Mouse (Mus musculus): Measurements from ENCODE around the gene Ppil1.
"Not testable (repeated sequence)": the region's sequence is repeated elsewhere in the genome, so short reads cannot be mapped to it uniquely, and the experiment has no call there.

Ppil1 gene

DNA sequence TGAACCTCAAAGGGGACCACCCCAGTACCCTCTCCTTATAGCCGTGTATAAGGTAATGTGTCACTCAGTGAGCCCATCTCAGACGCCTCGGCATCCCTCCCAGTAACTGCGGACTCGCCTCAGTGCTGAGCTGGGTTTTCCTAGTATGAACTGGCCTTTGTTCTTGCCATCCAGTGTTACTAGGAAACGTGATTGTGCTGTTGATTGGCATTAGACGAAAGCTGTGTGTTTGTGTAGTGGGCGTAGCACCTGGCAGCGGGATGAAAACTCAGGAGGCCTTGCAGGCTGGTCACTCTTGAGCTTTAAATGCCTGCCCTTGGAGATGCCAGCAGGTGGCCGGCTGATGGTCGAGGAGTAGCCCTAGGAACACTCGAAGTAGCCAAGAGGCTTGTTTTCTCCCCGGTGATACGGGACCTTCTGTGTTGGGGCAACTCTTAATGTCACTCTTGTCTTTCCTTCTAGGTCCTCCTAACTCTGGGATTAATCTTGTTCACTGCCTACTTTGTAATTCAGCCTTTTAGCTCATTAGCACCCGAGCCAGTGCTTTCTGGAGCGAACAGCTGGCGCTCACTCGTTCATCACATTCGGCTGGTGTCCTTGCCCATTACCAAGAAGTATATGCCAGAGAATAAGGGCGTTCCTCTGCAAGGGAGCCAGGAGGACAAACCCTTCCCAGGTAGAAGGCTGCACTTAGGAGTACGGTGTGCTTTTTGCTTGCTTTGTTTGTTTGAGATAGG lies 18.4 kb upstream of the Ppil1 start:
- no peak for DNase-seq (ENCODE audit: low read depth, low spot score)

DNA sequence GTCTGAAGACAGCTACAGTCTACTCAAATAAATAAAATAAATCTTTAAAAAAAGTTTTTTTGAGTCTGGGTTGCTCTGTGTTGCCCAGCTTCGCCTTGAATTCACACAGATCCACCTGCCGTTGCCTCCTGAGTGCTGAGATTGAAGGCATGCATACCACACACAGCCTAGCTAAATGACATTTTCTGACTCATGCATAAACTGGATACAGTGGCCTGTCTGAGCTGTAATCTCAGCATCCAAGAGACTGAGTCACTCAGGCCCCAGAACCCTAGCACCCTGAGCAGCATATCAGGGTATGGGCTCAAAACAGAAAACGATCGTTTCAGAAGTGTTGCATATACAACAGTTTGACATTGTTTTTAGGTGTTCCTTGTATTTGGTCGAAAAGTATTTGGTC lies 17.6 kb upstream of the Ppil1 start:
- DNase-seq (ENCODE audit: low read depth, low spot score), result peak; percentile 66

DNA sequence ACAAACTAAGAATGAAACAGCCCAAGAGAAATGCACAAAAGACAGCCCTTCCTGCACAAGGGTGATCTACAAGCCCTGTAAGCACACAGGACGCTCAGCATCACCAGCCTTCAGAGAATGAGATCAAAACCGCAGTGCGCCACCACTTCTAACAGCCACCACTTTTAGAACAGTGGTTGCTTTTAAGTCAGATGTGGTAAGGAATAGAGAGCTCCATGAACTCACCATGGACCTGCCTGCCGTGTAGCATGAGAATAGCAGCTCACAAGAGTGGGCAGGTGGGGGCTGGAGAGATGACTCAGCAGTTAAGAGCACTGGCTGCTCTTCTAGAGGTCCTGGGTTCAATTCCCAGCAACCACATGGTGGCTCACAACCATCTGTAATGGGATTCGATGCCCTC lies 16.4 kb upstream of the Ppil1 start:
- no peak for DNase-seq (ENCODE audit: low read depth, low spot score)

DNA sequence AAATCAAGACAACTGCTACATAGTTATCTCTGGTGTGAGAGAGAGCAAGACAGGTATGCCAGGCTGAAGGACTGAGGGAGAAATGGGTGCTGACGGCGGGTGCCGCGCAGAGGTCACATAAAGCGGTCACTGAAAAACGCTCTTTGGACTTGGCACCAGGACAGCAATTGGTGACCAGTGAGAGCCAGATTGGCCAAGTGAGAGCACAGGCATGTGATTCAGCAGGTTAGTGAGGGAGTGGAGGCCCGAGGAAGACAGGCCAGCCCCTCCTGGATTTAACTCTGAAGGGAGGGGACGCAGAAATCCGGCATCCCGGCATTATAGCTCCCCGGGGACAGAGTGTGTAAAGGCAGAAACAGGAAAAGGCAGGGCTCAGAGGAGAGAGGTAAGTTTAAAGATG lies 9.9 kb upstream of the Ppil1 start:
- DNase-seq (ENCODE audit: low read depth, low spot score), result no peak

DNA sequence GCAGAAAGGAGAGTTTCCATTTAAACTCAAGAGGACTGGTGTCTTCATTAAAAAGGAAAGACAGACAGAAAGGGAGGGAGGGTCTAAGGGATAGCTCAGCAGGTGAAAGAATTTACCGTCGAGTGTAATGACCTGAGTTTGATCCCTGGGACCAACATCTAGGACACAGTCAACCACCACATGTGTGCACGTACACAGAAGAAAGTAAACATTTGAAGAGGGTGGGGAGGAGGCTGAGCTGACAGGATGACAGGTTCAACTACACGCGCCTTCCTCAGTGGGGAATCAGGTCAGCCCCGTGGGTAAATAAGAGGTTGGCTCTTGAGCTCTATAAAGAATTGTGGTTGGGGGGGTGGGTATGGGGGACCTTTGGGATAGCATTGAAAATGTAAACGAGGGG lies 9.2 kb upstream of the Ppil1 start:
- no peak for DNase-seq (ENCODE audit: low read depth, low spot score)

DNA sequence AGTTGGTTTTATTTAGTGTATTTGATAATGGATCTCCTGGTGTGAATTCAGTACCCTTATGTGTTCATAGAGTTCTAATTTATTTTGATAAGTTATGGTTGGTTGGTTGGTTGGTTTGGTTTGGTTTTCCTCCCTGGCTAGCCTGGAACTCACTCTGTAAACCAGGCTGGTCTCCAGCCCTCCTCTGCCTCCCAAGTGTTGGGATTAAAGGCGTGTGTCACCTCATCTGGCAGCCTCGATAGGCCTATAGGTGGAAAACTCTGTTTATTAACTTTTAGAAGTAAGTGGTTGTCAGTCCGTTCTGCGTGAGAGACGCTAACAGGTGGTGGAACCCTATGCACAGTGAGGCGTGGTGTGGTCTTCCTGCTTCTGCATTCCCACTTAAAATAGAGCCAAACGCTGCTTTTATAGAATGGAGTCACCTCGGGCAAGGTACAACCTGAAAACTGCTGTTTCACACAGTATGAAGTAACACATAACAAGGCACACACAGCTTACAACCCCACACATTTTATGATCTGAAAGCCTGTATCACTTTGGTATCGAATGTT lies 6.2 kb upstream of the Ppil1 start:
- no peak for DNase-seq (ENCODE audit: low read depth, low spot score)

DNA sequence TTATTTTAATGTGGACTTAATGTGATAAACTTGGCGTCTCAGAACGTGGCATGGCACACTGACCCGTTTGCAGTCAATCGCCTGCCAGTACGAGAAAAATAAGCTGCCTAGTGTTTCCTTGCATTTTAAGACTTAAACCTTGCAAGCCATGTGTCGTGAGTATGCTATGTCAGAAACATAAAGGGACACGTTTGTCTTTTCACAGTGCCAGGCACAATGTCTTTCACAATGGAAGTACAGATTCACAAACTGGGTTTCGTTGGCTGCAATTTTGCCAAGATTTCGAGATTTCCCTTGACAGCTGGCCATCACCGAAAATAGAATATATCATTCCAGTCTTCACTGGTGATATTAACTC lies 5.3 kb upstream of the Ppil1 start:
- DNase-seq (ENCODE audit: low read depth, low spot score), result no peak

DNA sequence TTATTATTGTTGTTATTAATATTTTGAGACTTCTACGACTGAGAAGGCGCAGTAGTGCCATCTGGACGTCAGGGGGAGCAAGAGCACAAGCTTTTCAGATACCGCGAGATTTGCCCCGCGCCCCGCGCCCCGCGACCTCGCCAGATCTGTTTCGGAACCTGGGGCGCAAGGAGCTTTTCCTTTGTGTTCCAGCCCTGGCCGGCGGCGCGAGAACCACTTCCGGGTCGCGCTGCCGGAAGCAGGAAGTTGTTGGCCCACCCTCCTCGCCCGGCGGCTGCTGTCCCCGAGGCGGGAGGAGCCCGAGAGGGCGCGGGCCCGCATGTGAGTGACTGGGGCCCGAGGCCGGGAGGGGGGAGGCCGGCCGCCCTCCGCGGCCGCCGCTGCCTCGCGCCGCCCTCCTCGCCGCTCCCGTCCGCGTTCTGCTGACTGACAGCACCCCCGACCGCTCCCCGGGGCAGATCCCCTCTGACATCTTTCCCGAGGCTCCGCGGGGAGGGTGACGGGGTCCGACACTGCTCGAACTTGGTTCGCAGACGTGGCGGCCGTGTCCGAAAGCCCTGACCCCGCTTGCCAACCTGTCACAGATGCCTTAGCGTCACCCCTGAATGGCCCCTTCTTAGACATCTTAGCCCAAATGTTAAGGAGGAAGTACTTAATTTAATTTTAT lies 4.8 kb upstream of the Ppil1 start, which contains the start of gene BC004004:
BC004004 (plus strand) TSS at position 107 of the 667 bp plus-strand sequence.
- peak; percentile 97 for DNase-seq (ENCODE audit: low read depth, low spot score)

DNA sequence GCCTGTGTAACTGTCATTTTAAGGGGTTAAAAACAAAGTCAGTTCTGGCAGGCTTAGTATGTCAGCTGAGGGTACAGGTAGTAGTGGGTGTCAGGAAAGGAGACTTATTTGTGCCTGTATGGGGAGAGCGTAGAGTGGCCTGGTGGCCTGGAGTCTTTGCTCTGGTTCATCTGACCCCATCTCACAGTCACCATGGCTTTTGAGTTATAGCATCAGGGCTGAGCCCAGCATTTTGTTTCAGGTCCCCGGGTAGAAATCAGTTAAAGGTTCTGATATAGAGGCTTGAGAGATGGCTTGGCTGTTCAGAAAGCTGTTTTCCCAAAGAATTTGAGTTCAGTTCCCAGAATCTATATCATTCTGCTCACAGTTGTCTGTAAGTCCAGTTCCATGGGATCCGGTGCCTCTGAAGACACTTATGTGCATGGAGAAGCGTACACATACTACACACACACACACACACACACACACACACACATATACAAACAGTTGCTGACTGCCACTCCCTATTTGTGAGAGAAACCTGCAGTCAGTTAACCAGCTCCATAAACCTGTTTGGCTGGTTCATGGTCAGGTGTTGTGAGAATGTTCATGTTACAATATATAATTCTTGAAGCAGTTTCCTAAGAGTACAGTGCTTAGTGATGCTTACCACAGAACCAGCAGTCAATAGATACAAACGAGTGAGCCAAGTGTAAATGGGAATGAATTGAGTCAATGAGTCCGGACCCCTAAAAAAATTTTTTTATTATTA lies 4.1 kb upstream of the Ppil1 start:
- DNase-seq (ENCODE audit: low read depth, low spot score), result no peak

DNA sequence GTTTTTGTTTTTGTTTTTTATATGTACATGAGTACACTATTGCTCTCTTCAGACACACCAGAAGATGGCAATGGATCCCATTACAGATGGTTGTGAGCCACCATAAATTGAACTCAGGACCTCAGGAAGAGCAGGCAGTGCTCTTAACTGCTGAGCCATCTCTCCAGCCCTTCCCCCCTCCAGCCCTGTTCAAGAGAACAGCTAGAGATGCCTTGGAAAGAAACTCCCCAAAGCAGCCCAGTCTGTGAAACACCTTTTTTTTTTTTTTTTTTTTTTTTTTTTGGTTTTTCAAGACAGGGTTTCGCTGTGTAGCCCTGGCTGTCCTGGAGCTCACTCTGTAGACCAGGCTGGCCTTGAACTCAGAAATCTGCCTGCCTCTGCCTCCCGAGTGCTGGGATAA lies 3.1 kb upstream of the Ppil1 start:
- not testable (repeated sequence) for DNase-seq (ENCODE audit: low read depth, low spot score)

DNA sequence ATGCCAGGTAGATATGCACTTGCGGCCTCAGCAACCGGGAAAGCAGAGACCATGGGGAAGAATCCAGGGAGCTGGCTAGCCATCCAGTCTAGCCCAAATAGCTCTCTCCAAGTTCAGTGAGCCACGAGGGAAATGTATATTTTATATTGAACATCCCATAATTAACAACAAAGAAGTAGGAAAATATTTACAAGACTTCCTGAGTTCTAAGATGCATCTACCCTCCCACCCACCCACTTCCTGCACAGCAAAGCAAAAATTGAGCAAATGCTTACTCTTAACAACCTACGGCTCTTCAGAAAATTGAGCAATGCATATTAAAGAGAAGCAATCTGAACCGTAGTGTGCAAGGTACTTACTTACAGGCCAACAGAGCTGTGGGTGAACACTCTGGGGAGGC lies 774 bp upstream of the Ppil1 start:
- DNase-seq (ENCODE audit: low read depth, low spot score), result no peak

DNA sequence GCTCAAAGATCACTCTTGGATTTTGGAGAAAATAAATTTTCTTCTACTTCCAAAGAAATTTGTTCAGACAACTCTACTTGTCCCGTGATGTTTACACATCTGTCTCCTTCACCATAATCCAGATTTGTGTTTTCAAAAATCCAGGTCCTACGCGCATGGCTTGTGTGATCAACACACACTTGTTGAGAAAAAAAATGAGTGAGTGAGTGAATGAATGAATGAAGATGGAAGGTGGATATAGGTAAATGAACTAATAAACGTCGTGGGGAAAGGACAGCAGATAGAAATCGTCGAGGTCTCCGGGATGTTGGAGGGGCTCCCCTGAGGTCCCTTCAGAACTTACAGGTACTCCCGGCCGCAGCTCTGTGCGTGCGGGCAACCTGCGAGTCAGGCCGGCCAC lies 569 bp downstream of the Ppil1 start:
- peak; percentile 34 for DNase-seq (ENCODE audit: low read depth, low spot score)

DNA sequence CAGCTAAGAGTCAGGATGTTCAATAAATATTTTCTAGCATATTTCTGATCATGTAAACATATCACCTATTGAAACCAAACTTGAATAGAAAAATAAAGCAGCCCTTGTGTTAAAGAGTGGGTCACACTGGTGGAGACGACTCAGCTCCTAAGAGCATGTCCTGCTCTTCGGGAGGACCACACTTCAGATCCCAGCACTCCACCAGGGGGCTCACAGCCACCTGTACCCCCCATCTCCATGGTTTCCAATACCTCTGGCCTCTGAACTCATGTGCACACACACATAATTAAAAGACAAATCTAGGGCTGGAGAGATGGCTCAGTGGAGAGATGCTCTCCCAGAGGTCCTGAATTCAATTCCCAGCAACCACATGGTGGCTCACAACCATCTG lies 1.7 kb downstream of the Ppil1 start:
- DNase-seq (ENCODE audit: low read depth, low spot score), result peak; percentile 16

DNA sequence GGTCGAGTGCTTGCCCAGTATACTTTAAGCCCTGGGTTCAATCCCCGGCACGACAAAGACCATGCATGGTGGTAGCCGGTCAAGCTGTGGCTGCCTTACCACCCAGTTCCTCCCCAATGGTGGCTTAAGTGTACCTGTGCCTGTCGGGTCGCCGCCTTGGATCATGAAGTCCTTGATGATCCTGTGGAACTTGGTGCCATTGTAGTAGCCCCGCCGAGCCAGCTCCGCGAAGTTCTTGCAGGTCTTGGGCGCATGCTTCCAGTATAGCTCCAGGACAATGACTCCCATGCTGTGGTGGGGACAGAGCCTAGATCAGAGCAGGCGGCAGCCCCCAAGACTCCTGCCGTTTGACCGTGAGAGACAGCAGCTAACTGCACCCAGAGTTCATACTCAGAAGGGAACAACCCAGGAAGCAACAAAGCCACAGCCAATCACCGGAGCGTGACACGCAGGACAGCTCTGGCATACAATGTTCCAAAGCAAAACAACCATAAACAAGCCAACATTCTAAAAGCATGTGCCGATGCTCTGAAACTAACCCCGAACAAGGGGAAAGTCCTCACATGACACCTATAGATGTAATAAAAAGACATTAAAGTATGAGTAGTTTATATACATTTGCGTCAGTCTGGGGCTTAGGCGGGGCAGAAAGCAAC lies 2.3 kb downstream of the Ppil1 start:
- DNase-seq (ENCODE audit: low read depth, low spot score), result no peak

DNA sequence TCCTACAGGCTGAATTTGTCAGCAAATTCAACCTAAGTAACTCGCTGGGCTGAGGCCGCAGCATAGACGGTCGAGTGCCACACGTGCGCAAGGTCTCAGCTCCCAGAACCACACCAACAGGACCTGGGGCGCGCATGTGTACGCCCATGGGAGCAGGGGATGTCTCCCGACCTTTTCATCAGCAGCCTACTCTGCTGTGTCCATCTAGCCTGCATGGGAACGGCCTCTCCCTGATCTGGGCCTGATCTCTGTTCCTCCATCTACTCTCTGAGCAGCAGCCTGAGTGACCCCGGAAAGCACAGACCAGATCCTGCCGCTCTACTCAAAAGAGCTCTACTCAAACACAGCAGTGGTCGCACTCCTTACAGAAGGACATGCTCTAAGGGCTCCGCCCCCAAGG lies 3.5 kb downstream of the Ppil1 start:
- no peak for DNase-seq (ENCODE audit: low read depth, low spot score)

DNA sequence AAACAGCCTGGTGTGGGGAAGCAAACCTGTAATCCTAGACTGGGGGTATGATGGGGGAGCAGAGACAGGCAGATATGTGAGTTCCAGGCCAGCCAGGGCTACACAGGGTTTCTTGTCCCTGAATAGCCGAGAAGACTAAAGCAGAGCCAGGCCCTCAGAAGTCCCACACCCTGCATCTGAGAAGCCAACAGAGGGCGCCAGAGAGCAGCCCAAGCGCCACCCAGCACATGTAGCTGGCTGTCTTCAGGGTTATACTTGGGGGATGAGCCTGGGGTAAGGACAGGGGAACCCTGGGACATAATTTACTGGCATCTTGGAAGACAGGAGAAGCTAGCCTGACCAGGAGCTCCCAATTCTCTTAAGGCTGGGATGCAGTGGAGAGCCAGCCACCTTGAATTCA lies 4.5 kb downstream of the Ppil1 start:
- peak; percentile 91 for DNase-seq (ENCODE audit: low read depth, low spot score)

DNA sequence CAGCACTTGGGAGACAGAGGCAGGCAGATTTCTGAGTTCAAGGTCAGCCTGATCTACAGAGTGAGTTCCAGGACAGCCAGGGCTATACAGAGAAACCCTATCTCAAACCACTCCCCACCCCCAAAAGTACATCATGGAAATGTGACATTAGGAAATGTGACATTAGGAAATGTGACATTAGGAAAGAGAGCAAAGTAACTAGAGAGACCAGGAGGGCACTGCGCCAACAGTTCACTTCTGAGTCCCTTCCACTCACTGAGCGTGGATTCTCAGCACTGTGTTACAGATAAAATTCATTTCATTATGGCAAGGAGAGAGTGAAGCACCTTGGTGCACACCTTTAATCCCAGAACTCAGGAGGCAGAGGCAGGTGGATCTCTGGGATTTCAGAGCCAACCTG lies 5.1 kb downstream of the Ppil1 start:
- no peak for DNase-seq (ENCODE audit: low read depth, low spot score)

DNA sequence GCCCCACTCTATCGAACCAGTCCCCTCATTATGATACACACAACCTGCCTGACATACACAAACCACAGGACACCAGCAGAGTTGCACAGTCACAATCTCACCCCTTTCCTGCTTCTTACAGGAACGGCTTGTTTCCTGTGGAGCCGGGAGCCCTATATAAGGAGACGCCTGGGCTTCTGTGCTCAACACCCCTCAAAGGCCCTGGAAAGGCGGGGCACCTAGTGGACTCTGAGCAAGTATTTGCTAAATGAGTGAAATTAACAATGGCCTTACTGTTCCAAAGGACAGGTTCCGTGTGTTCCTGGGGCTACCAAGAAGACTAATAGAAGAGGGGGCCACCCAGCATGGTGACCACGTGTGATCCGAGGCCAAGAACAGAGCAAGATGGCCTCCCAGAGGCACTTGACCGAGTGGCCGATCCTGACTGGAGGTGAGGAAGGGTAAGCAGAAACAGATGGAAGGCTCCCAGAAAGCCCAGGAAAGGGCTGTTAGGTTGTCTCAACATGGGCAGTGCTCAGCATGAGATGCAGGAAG lies 5.9 kb downstream of the Ppil1 start:
- DNase-seq (ENCODE audit: low read depth, low spot score), result no peak

DNA sequence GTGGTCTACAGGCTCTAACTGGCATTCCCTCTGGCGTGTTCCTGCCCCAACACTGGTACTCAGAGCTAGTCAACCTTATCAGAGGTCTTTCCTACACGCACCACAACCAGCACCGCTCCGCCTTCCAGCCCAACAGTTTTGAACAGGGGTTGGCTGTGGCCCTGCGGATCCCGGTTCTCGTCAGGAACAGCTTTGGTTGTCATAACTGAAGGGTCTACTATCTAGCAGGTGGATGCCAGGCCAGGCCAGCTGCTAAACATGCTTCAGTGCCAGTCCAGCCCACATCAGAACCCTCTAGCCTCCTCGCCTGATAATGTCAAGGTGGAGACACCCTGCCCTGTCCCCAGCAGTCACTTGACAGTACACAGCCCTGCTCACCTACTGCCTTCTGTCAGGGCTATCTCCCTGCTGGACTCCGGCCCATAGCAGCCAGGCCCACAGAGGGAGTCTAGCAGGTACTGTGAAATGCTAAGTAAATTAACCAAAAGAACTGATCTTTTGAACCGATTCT lies 6.9 kb downstream of the Ppil1 start:
- DNase-seq (ENCODE audit: low read depth, low spot score), result no peak

DNA sequence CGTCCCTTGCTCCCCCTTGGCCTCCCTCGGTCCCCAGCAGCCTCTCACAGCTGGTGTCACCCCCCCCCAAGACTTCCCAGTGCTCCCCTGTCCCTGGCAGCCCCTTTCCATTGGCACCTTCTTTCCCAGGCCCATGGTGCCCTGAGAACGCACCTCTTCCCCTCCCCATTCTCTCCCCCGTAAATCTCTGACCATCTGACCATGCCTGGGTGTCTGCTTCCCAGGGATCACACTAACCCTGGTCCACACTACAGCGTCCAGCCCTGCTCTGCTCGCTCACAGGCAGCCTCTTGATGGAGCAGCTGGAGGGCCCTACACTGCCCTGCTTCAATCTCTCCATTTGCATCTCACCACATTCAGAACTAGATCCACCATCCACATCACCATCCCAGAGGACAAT lies 7.5 kb downstream of the Ppil1 start:
- no peak for DNase-seq (ENCODE audit: low read depth, low spot score)

DNA sequence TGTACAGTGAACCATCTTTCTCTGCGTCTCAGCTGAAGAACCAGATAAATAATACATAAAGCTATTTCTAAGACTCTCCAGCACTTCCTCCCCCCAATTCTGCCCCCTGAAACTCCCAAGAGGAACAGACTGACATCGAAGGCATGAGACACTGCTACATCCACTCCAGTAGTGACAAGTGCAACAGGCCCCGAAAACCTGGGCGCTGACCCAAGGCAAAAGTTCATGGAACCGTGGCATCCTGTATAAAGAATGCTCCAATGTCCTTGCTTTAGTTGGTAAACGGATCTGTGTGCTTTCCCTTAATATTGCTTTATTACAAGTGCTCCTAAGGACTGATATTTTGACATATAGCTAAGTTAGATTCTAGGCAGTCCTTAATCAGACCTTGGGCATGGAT lies 9.2 kb downstream of the Ppil1 start:
- DNase-seq (ENCODE audit: low read depth, low spot score), result not testable (repeated sequence)

DNA sequence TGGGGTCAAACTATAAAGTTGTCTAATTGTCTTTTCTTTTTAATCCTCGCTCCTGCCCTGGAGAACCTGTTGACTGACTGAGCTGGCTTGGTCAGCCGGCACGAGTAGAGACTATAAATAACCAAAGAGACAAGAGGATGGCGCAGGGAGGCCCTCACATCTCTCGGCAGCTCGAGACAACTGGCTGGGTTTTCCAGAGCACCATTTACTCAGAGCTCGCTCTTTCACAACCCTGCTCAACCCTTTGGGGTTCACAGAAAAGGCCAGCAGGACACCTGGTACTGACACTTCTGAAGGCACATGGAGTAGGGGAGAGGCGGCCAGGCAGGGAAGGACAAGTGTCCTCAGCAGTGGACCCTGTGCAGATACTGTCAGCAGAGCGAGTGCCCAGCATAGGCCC lies 10.3 kb downstream of the Ppil1 start:
- DNase-seq (ENCODE audit: low read depth, low spot score), result no peak
